Mouse (Mus musculus) kidney, embryonic 14.5 days (tissue): ENCODE measurements at regions not wholly inside any gene's neighbourhood (a gene's known extent, or its start where the extent isn't known, plus 50 kb on each side); places are given as distances from the start of the nearest gene placed in this dataset.
"Not testable (repeated sequence)": the region's sequence is repeated elsewhere in the genome, so short reads cannot be mapped to it uniquely, and the experiment has no call there.

Experiments used
- ATAC-seq: fragments of 200-750 bp; cut with Nextera tagmentation; 2 replicates; pipeline ENCODE4 v1.8.0; 2017; ENCODE audit warnings: moderate number of reproducible peaks, mild to moderate bottlenecking, moderate TSS enrichment, moderate library complexity; ENCODE audit not compliant: low FRiP score, low TSS enrichment
- H3K27ac ChIP-seq: fragments of 300-500 bp; sonication (generic); 2 replicates; pipeline ENCODE4 v1.5.1; 2014; ENCODE audit warnings: low read depth, mild to moderate bottlenecking, low read length, moderate library complexity, mixed read lengths
- H3K27me3 ChIP-seq: fragments of 300-500 bp; sonication (generic); 2 replicates; pipeline ENCODE4 v1.6.1; 2014; ENCODE audit warnings: mild to moderate bottlenecking, low read length; ENCODE audit not compliant: control insufficient read depth, insufficient read depth
- H3K36me3 ChIP-seq: fragments of 300-500 bp; sonication (generic); 2 replicates; pipeline ENCODE4 v1.6.1; 2014; ENCODE audit warnings: low read length, mixed read lengths; ENCODE audit not compliant: control insufficient read depth, insufficient read depth
- H3K4me1 ChIP-seq: fragments of 300-500 bp; sonication (generic); 2 replicates; pipeline ENCODE4 v1.6.1; 2014; ENCODE audit warnings: low read length, mixed read lengths; ENCODE audit not compliant: control insufficient read depth, insufficient read depth
- H3K4me2 ChIP-seq: fragments of 300-500 bp; sonication (generic); replicated peaks from 2 replicates; pipeline ENCODE4 v1.6.1; 2014; ENCODE audit warnings: low read depth, mild to moderate bottlenecking, low read length
- H3K4me3 ChIP-seq: fragments of 300-500 bp; sonication (generic); 2 replicates; pipeline ENCODE4 v1.5.1; 2014; ENCODE audit warnings: mild to moderate bottlenecking, low read length
- H3K9ac ChIP-seq: fragments of 300-500 bp; sonication (generic); 2 replicates; pipeline ENCODE4 v1.6.1; 2014; ENCODE audit warnings: low read depth, mild to moderate bottlenecking, low read length, moderate library complexity
- H3K9me3 ChIP-seq: fragments of 300-500 bp; sonication (generic); 2 replicates; pipeline ENCODE4 v1.6.1; 2016; ENCODE audit warnings: low read length; ENCODE audit not compliant: control insufficient read depth
- WGBS: fragments of 180-500 bp; shearing (Covaris S2); extraction: QIAGEN DNeasy Blood & Tissue Kit; methylation state at CpG from one replicate; pipeline ENCODE4 v1.1.7; 2014; 5-methylcytosine and 5-hydroxymethylcytosine counted together

GRCm38 (mm10) chr7:64101679-64102078 lies 52.0 kb upstream of the Trpm1 start:
- ATAC-seq = no peak
- H3K36me3 ChIP-seq = no peaks in the 10 kb centered on the region
- H3K27me3 ChIP-seq = no peaks in the 10 kb centered on the region
- no peak overlapping the region for H3K27ac ChIP-seq
- 92% methylated on average over 1 of the region's 1 CpGs for WGBS
- no peak overlapping the region for H3K4me2 ChIP-seq
- no peak overlapping the region for H3K4me3 ChIP-seq
- no peaks in the 10 kb centered on the region for H3K9me3 ChIP-seq
- no peak overlapping the region for H3K9ac ChIP-seq
- no peaks in the 10 kb centered on the region for H3K4me1 ChIP-seq

DNA sequence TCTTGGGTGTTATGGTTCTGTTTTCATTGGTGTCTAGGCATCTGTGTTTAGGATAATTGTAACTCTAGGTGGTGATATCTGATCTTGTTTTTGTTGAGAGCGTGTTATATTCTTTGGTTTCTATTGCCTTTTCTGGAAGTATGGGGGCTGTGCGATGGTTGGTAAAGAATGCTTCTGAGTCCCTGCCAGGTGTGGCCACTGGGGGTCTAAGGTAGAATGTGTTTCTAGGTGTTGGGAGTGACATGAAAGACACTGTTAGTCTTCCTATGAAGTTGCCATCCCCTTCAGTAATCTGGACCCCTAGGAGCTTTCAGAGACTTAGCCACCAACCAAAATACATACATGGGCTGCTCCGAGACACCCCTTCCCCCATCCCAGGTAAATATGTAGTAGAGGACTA lies 54.0 kb upstream of the Trpm1 start:
- no peaks in the 10 kb centered on the region for H3K4me1 ChIP-seq
- H3K27me3 ChIP-seq = no peaks in the 10 kb centered on the region
- no peak overlapping the region for H3K27ac ChIP-seq
- H3K9me3 ChIP-seq = no peaks in the 10 kb centered on the region
- H3K9ac ChIP-seq = no peak overlapping the region
- no peak for ATAC-seq
- WGBS = 89% methylated on average over 3 of the region's 3 CpGs
- no peaks in the 10 kb centered on the region for H3K36me3 ChIP-seq
- no peak overlapping the region for H3K4me3 ChIP-seq
- H3K4me2 ChIP-seq = no peak overlapping the region

- WGBS = 88% methylated on average over 1 of the region's 1 CpGs
- Histone ChIP-seq H3K9ac (no peak overlapping the region), H3K27me3 (no peaks in the 10 kb centered on the region), H3K4me1 (no peaks in the 10 kb centered on the region), H3K4me3 (no peak overlapping the region), H3K9me3 (no peaks in the 10 kb centered on the region), H3K36me3 (no peaks in the 10 kb centered on the region), H3K27ac (no peak overlapping the region), H3K4me2 (no peak overlapping the region)
- ATAC-seq = no peak
Observed at GRCm38 (mm10) chr7:64090067-64090466, 63.6 kb upstream of the Trpm1 start.

DNA sequence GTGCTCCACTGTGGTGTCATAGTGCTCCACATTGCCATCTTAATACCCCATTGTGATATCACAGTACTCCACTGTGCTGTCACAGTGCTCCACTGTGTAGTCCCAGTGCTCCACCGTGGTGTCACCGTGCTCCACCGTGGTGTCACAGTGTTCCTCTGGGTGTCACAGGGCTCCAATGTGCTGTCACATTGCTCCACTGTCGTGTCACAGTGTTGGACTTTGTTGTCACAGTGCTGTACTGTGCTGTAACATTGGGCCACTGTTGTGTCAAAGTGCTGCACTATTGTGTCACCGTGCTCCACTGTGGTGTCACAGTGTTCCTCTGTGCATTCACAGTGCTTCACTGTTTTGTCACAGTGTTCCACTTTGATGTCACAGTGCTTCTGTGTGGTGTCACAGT lies 64.6 kb upstream of the Trpm1 start:
- WGBS = 84% methylated on average over 5 of the region's 5 CpGs

DNA sequence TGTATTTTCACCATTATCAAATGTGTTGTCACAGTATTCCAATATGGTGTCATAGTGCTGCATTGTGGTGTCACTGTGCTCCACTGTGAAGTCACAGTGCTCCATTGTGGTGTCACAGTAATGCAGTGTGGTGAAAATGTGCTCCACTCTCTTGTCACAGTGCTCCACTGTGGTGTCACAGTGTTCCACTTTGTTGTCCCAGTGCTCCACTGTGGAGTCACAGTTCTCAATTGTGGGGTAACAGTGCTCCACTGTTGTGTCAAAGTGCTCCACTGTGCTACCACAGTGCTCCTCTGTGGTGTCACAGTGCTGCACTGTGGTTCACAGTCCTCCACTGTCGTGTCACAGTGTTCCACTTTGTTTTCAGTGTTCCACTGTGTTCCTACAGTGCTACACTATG lies 69.7 kb upstream of the Trpm1 start:
- ATAC-seq = not testable (repeated sequence)

More for the DNA sequence above, 64.6 kb upstream of the Trpm1 start:
- no peak for ATAC-seq
- no peaks in the 10 kb centered on the region for H3K9me3 ChIP-seq
- H3K4me2 ChIP-seq = no peak overlapping the region
- H3K27ac ChIP-seq = no peak overlapping the region
- no peak overlapping the region for H3K4me3 ChIP-seq
- H3K27me3 ChIP-seq = no peaks in the 10 kb centered on the region
- no peaks in the 10 kb centered on the region for H3K4me1 ChIP-seq
- no peak overlapping the region for H3K9ac ChIP-seq
- no peaks in the 10 kb centered on the region for H3K36me3 ChIP-seq

GRCm38 (mm10) chr7:64082651-64083050 lies 71.0 kb upstream of the Trpm1 start:
- Histone ChIP-seq H3K36me3 (no peaks in the 10 kb centered on the region), H3K9me3 (no peaks in the 10 kb centered on the region), H3K4me2 (no peak overlapping the region), H3K4me1 (no peaks in the 10 kb centered on the region), H3K9ac (no peak overlapping the region), H3K4me3 (no peak overlapping the region), H3K27me3 (no peaks in the 10 kb centered on the region), H3K27ac (no peak overlapping the region)
- ATAC-seq = no peak
- WGBS = 89% methylated on average over 5 of the region's 5 CpGs

More for the DNA sequence above, 69.7 kb upstream of the Trpm1 start:
- H3K4me3 ChIP-seq, H3K9ac ChIP-seq, H3K4me2 ChIP-seq, H3K4me1 ChIP-seq, H3K9me3 ChIP-seq, H3K27ac ChIP-seq, H3K36me3 ChIP-seq, H3K27me3 ChIP-seq: not testable (repeated sequence)
- WGBS = 83% methylated on average over 1 of the region's 1 CpGs

- Histone ChIP-seq H3K9ac (no peak overlapping the region), H3K27me3 (no peaks in the 10 kb centered on the region), H3K4me2 (no peak overlapping the region), H3K4me3 (no peak overlapping the region), H3K9me3 (no peaks in the 10 kb centered on the region), H3K27ac (no peak overlapping the region), H3K36me3 (no peaks in the 10 kb centered on the region), H3K4me1 (no peaks in the 10 kb centered on the region)
- ATAC-seq = no peak
- WGBS = 95% methylated on average over 3 of the region's 3 CpGs
Observed at GRCm38 (mm10) chr7:64082201-64082600, 71.4 kb upstream of the Trpm1 start.

- Histone ChIP-seq H3K36me3 (no peaks in the 10 kb centered on the region), H3K4me1 (no peaks in the 10 kb centered on the region), H3K4me3 (no peak overlapping the region), H3K9me3 (no peaks in the 10 kb centered on the region), H3K27ac (no peak overlapping the region), H3K27me3 (no peaks in the 10 kb centered on the region), H3K4me2 (no peak overlapping the region), H3K9ac (no peak overlapping the region)
- 75% methylated on average over 2 of the region's 2 CpGs for WGBS
- ATAC-seq = no peak
Observed at GRCm38 (mm10) chr7:64081618-64082017, 72.0 kb upstream of the Trpm1 start.

- WGBS = 83% methylated on average over 2 of the region's 2 CpGs
- H3K9ac ChIP-seq = no peak overlapping the region
- no peak for ATAC-seq
- no peak overlapping the region for H3K4me2 ChIP-seq
- no peaks in the 10 kb centered on the region for H3K4me1 ChIP-seq
- H3K4me3 ChIP-seq = no peak overlapping the region
- H3K9me3 ChIP-seq = no peaks in the 10 kb centered on the region
- no peak overlapping the region for H3K27ac ChIP-seq
- H3K36me3 ChIP-seq = no peaks in the 10 kb centered on the region
- no peaks in the 10 kb centered on the region for H3K27me3 ChIP-seq
Observed at GRCm38 (mm10) chr7:64081019-64081418, 72.6 kb upstream of the Trpm1 start.

DNA sequence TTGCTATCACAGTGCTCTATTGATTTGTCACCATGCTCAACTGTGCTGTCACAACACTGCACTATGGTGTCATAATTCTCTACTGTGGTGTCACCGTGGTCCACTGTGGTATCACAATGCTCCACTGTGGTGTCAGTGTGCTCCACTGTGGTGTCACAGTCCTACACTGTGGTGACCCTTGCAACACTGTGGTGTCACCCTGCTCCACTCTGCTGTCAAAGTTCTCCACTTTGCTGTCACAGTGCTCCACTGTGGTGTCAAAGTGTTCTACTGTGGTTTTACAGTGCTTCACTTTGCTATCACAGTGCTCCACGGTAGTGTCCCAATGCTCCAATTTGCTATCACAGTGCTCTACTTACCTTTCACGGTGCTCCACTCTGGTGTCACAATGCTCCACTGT lies 74.3 kb upstream of the Trpm1 start:
- no peaks in the 10 kb centered on the region for H3K36me3 ChIP-seq
- no peak overlapping the region for H3K9ac ChIP-seq
- H3K4me3 ChIP-seq = no peak overlapping the region
- H3K27ac ChIP-seq = no peak overlapping the region
- H3K4me1 ChIP-seq = no peaks in the 10 kb centered on the region
- no peaks in the 10 kb centered on the region for H3K27me3 ChIP-seq
- no peaks in the 10 kb centered on the region for H3K9me3 ChIP-seq
- no peak overlapping the region for H3K4me2 ChIP-seq
- 90% methylated on average over 3 of the region's 3 CpGs for WGBS
- no peak for ATAC-seq
